In genomic region chr1:74068366-74069084, GRCm38 (mm10) we compare ENCODE assay signal across 8 mouse cellular contexts. TPM values are rescaled to one million over a fixed set of nuclear protein-coding genes. Genes with fewer than 3 reads are reported as not detected.
DNase-seq lines count a peak whose midpoint lies in the region; ATAC-seq and TF ChIP-seq lines count a peak whose summit lies in the region.

No protein-coding gene starts in this region.

- TF ChIP-seq POLR2A in testis, adult 2 months (IDR thresholded peaks at IDR 0.05; ENCODE audit: control insufficient read depth, low read depth, low read length): no peak

- peak overlapping the region; percentile 50 for H3K9ac ChIP-seq in forebrain, embryonic 16.5 days (replicated peaks; ENCODE audit: low read depth, low read length)
- peak overlapping the region; percentile 37 for H3K9ac ChIP-seq in kidney, embryonic 15.5 days
- peak overlapping the region; percentile 53 for H3K9ac ChIP-seq in midbrain, embryonic 11.5 days (ENCODE audit: low read length)

- 4% methylated on average over 40 of the region's 41 CpGs for WGBS in forebrain, embryonic 16.5 days
- 1% methylated on average over 35 of the region's 41 CpGs for WGBS in kidney, embryonic 15.5 days
- WGBS in midbrain, embryonic 11.5 days: 6% methylated on average over 37 of the region's 41 CpGs

- ATAC-seq in forebrain, embryonic 16.5 days: peak; percentile 66
- ATAC-seq in kidney, embryonic 15.5 days (replicated peaks; ENCODE audit: low FRiP score): peak; percentile 62
- ATAC-seq in midbrain, embryonic 11.5 days (ENCODE audit: low FRiP score): peak; percentile 55

- no peaks in the 10 kb centered on the region for H3K36me3 ChIP-seq in testis, adult 2 months (ENCODE audit: control insufficient read depth, insufficient read depth, low read length)
- H3K36me3 ChIP-seq in forebrain, embryonic 16.5 days (ENCODE audit: control insufficient read depth, insufficient read depth): no peaks in the 10 kb centered on the region
- no peaks in the 10 kb centered on the region for H3K36me3 ChIP-seq in kidney, embryonic 15.5 days
- no peaks in the 10 kb centered on the region for H3K36me3 ChIP-seq in midbrain, embryonic 11.5 days (ENCODE audit: control insufficient read depth, insufficient read depth, low read length)

- peak overlapping the region; percentile 37 for H3K4me3 ChIP-seq in testis, adult 2 months (ENCODE audit: control insufficient read depth, low read depth, low read length)
- peak overlapping the region; percentile 34 for H3K4me3 ChIP-seq in forebrain, embryonic 16.5 days (replicated peaks; ENCODE audit: low read length)
- peak overlapping the region; percentile 43 for H3K4me3 ChIP-seq in kidney, embryonic 15.5 days (replicated peaks)
- peak overlapping the region; percentile 23; the same call in 1 of the 2 replicates for H3K4me3 ChIP-seq in midbrain, embryonic 11.5 days (ENCODE audit: low read depth, low read length)

- H3K27ac ChIP-seq in testis, adult 2 months (ENCODE audit: control insufficient read depth, insufficient read depth, low read depth, low read length): no peak overlapping the region
- H3K27ac ChIP-seq in forebrain, embryonic 16.5 days (ENCODE audit: low read length): no peak overlapping the region
- peak overlapping the region; percentile 85 for H3K27ac ChIP-seq in kidney, embryonic 15.5 days
- H3K27ac ChIP-seq in midbrain, embryonic 11.5 days (ENCODE audit: low read depth, low read length): no peak overlapping the region

- H3K4me2 ChIP-seq in forebrain, embryonic 16.5 days (ENCODE audit: low read length): peak overlapping the region; percentile 57
- H3K4me2 ChIP-seq in kidney, embryonic 15.5 days: peak overlapping the region; percentile 79
- peak overlapping the region; percentile 38 for H3K4me2 ChIP-seq in midbrain, embryonic 11.5 days

- DNase-seq in testis, postnatal 14 days (ENCODE audit: low spot score): no peak
- DNase-seq in midbrain, embryonic 11.5 days (ENCODE audit: low spot score, missing footprints): peak; percentile 88
- DNase-seq in thymus, postnatal 36 days: peak; percentile 67 to 79
- no peak for DNase-seq in MN1 (ENCODE audit: low spot score)
- DNase-seq in cerebellum, adult 18-20 months: no peak

- no peak for TF ChIP-seq CTCF in testis, adult 2 months (IDR thresholded peaks at IDR 0.05; ENCODE audit: control insufficient read depth, insufficient read depth, insufficient replicate concordance, low read depth, low read length)

- peaks cover 5% of the 10 kb centered on the region for H3K4me1 ChIP-seq in testis, adult 2 months (ENCODE audit: control insufficient read depth, insufficient read depth, low read length)
- peaks cover 16% of the 10 kb centered on the region for H3K4me1 ChIP-seq in forebrain, embryonic 16.5 days (replicated peaks; ENCODE audit: control insufficient read depth, insufficient read depth, low read length)
- H3K4me1 ChIP-seq in kidney, embryonic 15.5 days: peaks cover 37% of the 10 kb centered on the region
- H3K4me1 ChIP-seq in midbrain, embryonic 11.5 days (ENCODE audit: control insufficient read depth, insufficient read depth, low read length): peaks cover 6% of the 10 kb centered on the region

- no peaks in the 10 kb centered on the region for H3K9me3 ChIP-seq in forebrain, embryonic 16.5 days (ENCODE audit: control insufficient read depth, low read length)
- H3K9me3 ChIP-seq in kidney, embryonic 15.5 days (replicated peaks): no peaks in the 10 kb centered on the region
- no peaks in the 10 kb centered on the region for H3K9me3 ChIP-seq in midbrain, embryonic 11.5 days (ENCODE audit: control insufficient read depth, low read length)

- H3K27me3 ChIP-seq in testis, adult 2 months (ENCODE audit: control insufficient read depth, insufficient read depth, low read length): no peaks in the 10 kb centered on the region
- no peaks in the 10 kb centered on the region for H3K27me3 ChIP-seq in forebrain, embryonic 16.5 days (replicated peaks; ENCODE audit: control insufficient read depth, insufficient read depth, low read length)
- H3K27me3 ChIP-seq in kidney, embryonic 15.5 days: no peaks in the 10 kb centered on the region
- H3K27me3 ChIP-seq in midbrain, embryonic 11.5 days (ENCODE audit: control insufficient read depth, insufficient read depth, low read length): peaks cover 10% of the 10 kb centered on the region; the same call in 1 of the 2 replicates

RNA-seq across cellular contexts. Expression of gene Tns1, which starts 55.7 kb away (rescaled TPM):
- polyA plus RNA-seq in testis, adult 2 months (2012; rRNA removed): 422 and 427 TPM in 2 replicates
- polyA plus RNA-seq in forebrain, embryonic 16.5 days (2015; fragmentation: Nextera tagmentation; extraction: Ambion mirVana): 10.7 and 11.0 TPM in 2 replicates
- polyA plus RNA-seq in kidney, embryonic 15.5 days (2015; fragmentation: Nextera tagmentation; extraction: Ambion mirVana): 62.7 and 70.9 TPM in 2 replicates
- polyA plus RNA-seq in midbrain, embryonic 11.5 days (2014; fragmentation: Nextera tagmentation; extraction: Ambion mirVana): 6.9 and 9.3 TPM in 2 replicates

RNA-seq across cellular contexts. Expression of gene Rufy4, which starts 56.8 kb away (rescaled TPM):
- polyA plus RNA-seq in testis, adult 2 months (2012; rRNA removed): 0.40 and 0.42 TPM in 2 replicates
- 0.32 and 0.36 TPM in 2 replicates for polyA plus RNA-seq in forebrain, embryonic 16.5 days (2015; fragmentation: Nextera tagmentation; extraction: Ambion mirVana)
- polyA plus RNA-seq in kidney, embryonic 15.5 days (2015; fragmentation: Nextera tagmentation; extraction: Ambion mirVana): 0.17 and 0.40 TPM in 2 replicates
- polyA plus RNA-seq in midbrain, embryonic 11.5 days (2014; fragmentation: Nextera tagmentation; extraction: Ambion mirVana): 0.22 and 0.25 TPM in 2 replicates

Comparison
In these comparisons a context has a peak if more than half of its experiments do, and no peak if none do; other contexts are left out.
1. DNase-seq: peak in midbrain, embryonic 11.5 days (single experiment) and thymus, postnatal 36 days (2 of 2); none in testis, postnatal 14 days (single experiment), MN1 (single experiment) and cerebellum, adult 18-20 months (0 of 2).
2. Peak in every context shown above with its lines, with median percentiles within 50 percentile points of each other: H3K4me3 ChIP-seq, ATAC-seq, H3K4me2 ChIP-seq and H3K9ac ChIP-seq.